In genomic region chr9:108157891-108158290, GRCm38 (mm10) we compare ENCODE assay signal across 24 mouse cellular contexts. TPM values are rescaled to one million over a fixed set of nuclear protein-coding genes. Genes with fewer than 3 reads are reported as not detected.
DNase-seq lines count a peak whose midpoint lies in the region; ATAC-seq and TF ChIP-seq lines count a peak whose summit lies in the region.
"Had no signal": no experiment of that assay in that cellular context is flagged by ENCODE, and none has a peak within 500 bp of the region (broad histone marks: within the 10 kb centered on the region; RNA-seq: fewer than 3 reads in every experiment).

No protein-coding gene starts in this region.

- H3K27me3 ChIP-seq in forebrain, postnatal 0 days (ENCODE audit: insufficient read depth, low read length): no peaks in the 10 kb centered on the region
- no peaks in the 10 kb centered on the region for H3K27me3 ChIP-seq in forebrain, embryonic 11.5 days (ENCODE audit: control insufficient read depth, insufficient read depth, low read length)
- no peaks in the 10 kb centered on the region for H3K27me3 ChIP-seq in kidney, embryonic 15.5 days
- H3K27me3 ChIP-seq in heart, embryonic 10.5 days (ENCODE audit: insufficient read depth, poor library complexity, severe bottlenecking): peaks cover 10% of the 10 kb centered on the region; the same call in 1 of the 2 replicates
- H3K27me3 ChIP-seq: forebrain, embryonic 15.5 days; hindbrain, embryonic 15.5 days; lung, embryonic 15.5 days; midbrain, embryonic 15.5 days; neural tube, embryonic 15.5 days had no signal

- TF ChIP-seq CTCF in forebrain, postnatal 0 days (IDR thresholded peaks at IDR 0.05; ENCODE audit: low read depth): no peak

- H3K27ac ChIP-seq in forebrain, postnatal 0 days (ENCODE audit: low read depth, low read length): 0 out of 2 replicates have a peak overlapping the region, but pooled peaks have one; percentile 15
- no peak overlapping the region for H3K27ac ChIP-seq in forebrain, embryonic 11.5 days (ENCODE audit: low read depth, low read length)
- no peak overlapping the region for H3K27ac ChIP-seq in kidney, embryonic 15.5 days
- H3K27ac ChIP-seq in heart, embryonic 10.5 days: no peak overlapping the region
- H3K27ac ChIP-seq: forebrain, embryonic 15.5 days; heart, adult 2 months; hindbrain, embryonic 10.5 days; hindbrain, embryonic 15.5 days; limb, embryonic 13.5 days; lung, embryonic 15.5 days; midbrain, embryonic 10.5 days; midbrain, embryonic 15.5 days; neural tube, embryonic 15.5 days had no signal

- H3K36me3 ChIP-seq in forebrain, postnatal 0 days (ENCODE audit: insufficient read depth): no peaks in the 10 kb centered on the region
- H3K36me3 ChIP-seq in forebrain, embryonic 11.5 days (ENCODE audit: control insufficient read depth, insufficient read depth, low read length): no peaks in the 10 kb centered on the region
- no peaks in the 10 kb centered on the region for H3K36me3 ChIP-seq in kidney, embryonic 15.5 days
- H3K36me3 ChIP-seq in heart, embryonic 10.5 days: no peaks in the 10 kb centered on the region
- H3K36me3 ChIP-seq: forebrain, embryonic 15.5 days; hindbrain, embryonic 10.5 days; hindbrain, embryonic 15.5 days; limb, embryonic 13.5 days; lung, embryonic 15.5 days; midbrain, embryonic 10.5 days; midbrain, embryonic 15.5 days; neural tube, embryonic 15.5 days had no signal

- no peak overlapping the region for H3K4me2 ChIP-seq in forebrain, postnatal 0 days (ENCODE audit: low read depth)
- no peak overlapping the region for H3K4me2 ChIP-seq in forebrain, embryonic 11.5 days (ENCODE audit: low read depth, low read length, severe bottlenecking)
- H3K4me2 ChIP-seq in kidney, embryonic 15.5 days: no peak overlapping the region
- H3K4me2 ChIP-seq: forebrain, embryonic 15.5 days; hindbrain, embryonic 15.5 days; limb, embryonic 13.5 days; liver, embryonic 11.5 days; lung, embryonic 15.5 days; midbrain, embryonic 15.5 days; neural tube, embryonic 15.5 days had no signal

- WGBS in forebrain, postnatal 0 days: 65% methylated on average over 7 of the region's 7 CpGs
- WGBS in forebrain, embryonic 11.5 days: 80% methylated on average over 7 of the region's 7 CpGs
- 73% methylated on average over 7 of the region's 7 CpGs for WGBS in kidney, embryonic 15.5 days
- WGBS in heart, embryonic 10.5 days: 42% methylated on average over 7 of the region's 7 CpGs

- DNase-seq in cerebellum, adult 18-20 months: peak; percentile 68 to 76
- DNase-seq in forebrain, postnatal 0 days: no peak
- DNase-seq in forebrain, embryonic 11.5 days (ENCODE audit: low spot score): no peak
- peak; percentile 71 to 73 for DNase-seq in cerebellum, postnatal 25 days
- no peak for DNase-seq in heart, embryonic 10.5 days (ENCODE audit: low spot score)
- DNase-seq: adrenal gland, postnatal 10 days; heart, adult 2 months; heart, postnatal 14 days; kidney, adult 11 months; kidney, postnatal 36 days; spleen, adult 18-20 months; thymus, postnatal 14 days had no signal

- H3K9ac ChIP-seq in forebrain, postnatal 0 days: no peak overlapping the region
- H3K9ac ChIP-seq in forebrain, embryonic 11.5 days (ENCODE audit: low read length): no peak overlapping the region
- no peak overlapping the region for H3K9ac ChIP-seq in kidney, embryonic 15.5 days
- H3K9ac ChIP-seq: forebrain, embryonic 15.5 days; hindbrain, embryonic 15.5 days; limb, embryonic 13.5 days; lung, embryonic 15.5 days; midbrain, embryonic 15.5 days; neural tube, embryonic 15.5 days had no signal

- no peak for ATAC-seq in cerebellum, adult (ENCODE audit: insufficient number of reproducible peaks, low FRiP score, low TSS enrichment)
- ATAC-seq in forebrain, postnatal 0 days: no peak
- no peak for ATAC-seq in forebrain, embryonic 11.5 days (replicated peaks; ENCODE audit: low FRiP score)
- no peak for ATAC-seq in kidney, embryonic 15.5 days (replicated peaks; ENCODE audit: low FRiP score)
- ATAC-seq: forebrain, embryonic 15.5 days; inflammation-experienced regulatory T-cells, adult 6 months; midbrain, embryonic 15.5 days had no signal

- H3K4me3 ChIP-seq in forebrain, postnatal 0 days (ENCODE audit: low read depth, low read length): no peak overlapping the region
- no peak overlapping the region for H3K4me3 ChIP-seq in forebrain, embryonic 11.5 days (ENCODE audit: low read depth, low read length)
- no peak overlapping the region for H3K4me3 ChIP-seq in kidney, embryonic 15.5 days (replicated peaks)
- H3K4me3 ChIP-seq in heart, embryonic 10.5 days: no peak overlapping the region
- H3K4me3 ChIP-seq: forebrain, embryonic 15.5 days; heart, adult 2 months; hindbrain, embryonic 10.5 days; hindbrain, embryonic 15.5 days; limb, embryonic 13.5 days; lung, embryonic 15.5 days; midbrain, embryonic 10.5 days; midbrain, embryonic 15.5 days; neural tube, embryonic 15.5 days had no signal

- H3K9me3 ChIP-seq in forebrain, postnatal 0 days (ENCODE audit: low read length): no peaks in the 10 kb centered on the region
- H3K9me3 ChIP-seq in forebrain, embryonic 11.5 days (ENCODE audit: control insufficient read depth, low read length): no peaks in the 10 kb centered on the region; the same call in 1 of the 2 replicates
- no peaks in the 10 kb centered on the region for H3K9me3 ChIP-seq in kidney, embryonic 15.5 days (replicated peaks)
- no peaks in the 10 kb centered on the region for H3K9me3 ChIP-seq in heart, embryonic 10.5 days
- H3K9me3 ChIP-seq: forebrain, embryonic 15.5 days; hindbrain, embryonic 10.5 days; hindbrain, embryonic 15.5 days; limb, embryonic 13.5 days; lung, embryonic 15.5 days; midbrain, embryonic 10.5 days; midbrain, embryonic 15.5 days; neural tube, embryonic 15.5 days had no signal

- H3K4me1 ChIP-seq in forebrain, postnatal 0 days (ENCODE audit: insufficient read depth): no peaks in the 10 kb centered on the region; the same call in 1 of the 2 replicates
- H3K4me1 ChIP-seq in forebrain, embryonic 11.5 days (replicated peaks; ENCODE audit: control insufficient read depth, insufficient read depth, low read length): no peaks in the 10 kb centered on the region
- no peaks in the 10 kb centered on the region for H3K4me1 ChIP-seq in kidney, embryonic 15.5 days
- H3K4me1 ChIP-seq in heart, embryonic 10.5 days: 0 out of 2 replicates have a peak, but pooled peaks cover 3% of the 10 kb centered on the region
- H3K4me1 ChIP-seq: hindbrain, embryonic 15.5 days; limb, embryonic 13.5 days; lung, embryonic 15.5 days; midbrain, embryonic 15.5 days; neural tube, embryonic 15.5 days had no signal

RNA-seq across cellular contexts. Expression of gene Bsn, which starts 32.3 kb away (rescaled TPM):
- 27.4 and 34.1 TPM in 2 replicates for total RNA-seq in forebrain, postnatal 0 days (2014; rRNA removed)
- 3.0 and 5.5 TPM in 2 replicates for polyA plus RNA-seq in forebrain, postnatal 0 days (2015; fragmentation: Nextera tagmentation; extraction: Ambion mirVana)
- polyA plus RNA-seq in forebrain, embryonic 11.5 days (2014; fragmentation: Nextera tagmentation; extraction: Ambion mirVana): 2.5 and 3.0 TPM in 2 replicates
- 0.75 and 0.77 TPM in 2 replicates for polyA plus RNA-seq in kidney, embryonic 15.5 days (2015; fragmentation: Nextera tagmentation; extraction: Ambion mirVana)
- 1.3 and 1.4 TPM in 2 replicates for polyA plus RNA-seq in heart, embryonic 10.5 days (2016; fragmentation: Nextera tagmentation; extraction: Ambion mirVana)

Comparison
In these comparisons a context has a peak if more than half of its experiments do, and no peak if none do; other contexts are left out.
1. DNase-seq: peak in cerebellum, adult 18-20 months (2 of 2) and cerebellum, postnatal 25 days (2 of 2); none in forebrain, postnatal 0 days (single experiment), forebrain, embryonic 11.5 days (single experiment) and heart, embryonic 10.5 days (single experiment).